Mouse (Mus musculus): ENCODE data around the gene Lmbrd2.

Gene Lmbrd2

DNA sequence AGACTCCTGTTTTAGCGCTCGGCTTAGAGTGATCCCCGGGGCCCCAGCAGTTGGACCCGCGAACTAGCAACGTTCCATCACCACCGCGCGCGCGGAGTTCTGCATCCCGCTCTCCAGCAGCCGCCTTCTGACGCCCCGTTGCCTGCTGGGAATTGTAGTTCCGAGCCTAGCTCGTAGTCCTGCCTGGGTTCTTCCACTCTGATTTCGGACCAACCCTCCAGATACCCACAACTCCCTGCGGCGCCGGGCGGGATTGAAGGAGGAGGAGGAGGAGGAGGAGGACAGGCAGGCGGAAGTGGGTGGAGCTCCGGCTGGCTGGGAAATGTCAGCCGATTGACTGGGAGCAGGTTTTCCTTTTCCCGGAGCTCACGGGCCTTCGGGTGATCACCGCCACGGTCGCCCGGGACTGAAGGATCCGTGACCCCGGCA is at the start of gene Lmbrd2:
Gene Lmbrd2, plus strand, starts transcription at position 299 of the 429 bp plus-strand sequence.
- CTCF ChIA-PET, result no interaction called here

DNA sequence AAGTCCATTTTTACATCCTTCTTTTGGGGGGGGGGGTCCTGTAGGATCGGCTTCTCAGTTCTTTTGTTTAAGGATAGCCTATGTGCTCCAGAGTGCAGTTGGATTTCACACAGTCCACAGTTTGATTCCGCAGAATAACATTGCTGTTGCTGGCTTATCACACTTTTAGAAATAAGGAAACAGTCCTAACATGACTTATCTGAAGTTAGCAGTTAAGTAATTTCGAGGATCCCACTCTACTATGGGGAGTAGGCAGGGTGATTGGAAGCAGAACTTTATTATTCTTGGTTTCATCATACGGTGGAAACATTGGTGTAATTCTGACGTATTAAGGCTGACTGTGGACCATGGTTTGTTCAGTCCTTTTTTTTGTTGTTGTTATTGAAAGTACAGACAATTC is 49.7 kb upstream of the Lmbrd2 start:
- CTCF ChIA-PET, result no interaction called here

DNA sequence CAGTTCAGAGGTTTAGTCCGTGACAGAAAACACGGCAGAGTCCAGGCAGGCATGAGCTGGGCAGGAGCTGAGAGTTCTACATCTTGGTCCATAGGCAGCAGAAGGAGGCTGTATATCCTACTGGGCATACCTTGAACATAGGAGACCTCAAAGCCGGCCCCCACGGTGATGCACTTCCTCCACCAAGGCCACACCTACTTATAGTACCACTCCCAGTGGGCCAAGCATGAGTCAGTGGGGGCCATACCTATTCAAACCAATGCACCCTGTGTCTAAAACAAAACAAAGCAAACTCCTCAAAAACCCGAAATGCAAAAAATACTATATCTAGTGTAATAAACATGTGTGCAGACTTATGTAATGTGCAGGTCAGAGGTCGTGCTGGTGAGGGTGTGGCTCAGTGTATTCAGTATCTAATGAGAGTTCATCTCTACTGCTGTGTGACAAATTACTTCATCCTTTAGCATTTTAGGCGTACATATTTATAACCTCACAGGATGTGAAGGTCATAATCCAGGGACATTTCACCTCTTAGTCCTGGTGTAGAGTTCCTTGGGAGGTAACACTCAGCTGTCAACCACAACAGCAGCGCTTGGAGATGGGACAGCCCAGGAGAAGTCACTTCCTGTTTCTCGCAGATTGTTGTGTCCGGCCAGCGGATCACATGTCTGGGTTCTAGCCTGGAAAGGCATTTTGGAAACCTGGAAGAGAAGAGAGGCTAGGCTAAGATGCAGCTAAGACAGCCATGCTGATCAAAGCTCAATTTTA is 46.6 kb upstream of the Lmbrd2 start:
- CTCF ChIA-PET, result no interaction called here

DNA sequence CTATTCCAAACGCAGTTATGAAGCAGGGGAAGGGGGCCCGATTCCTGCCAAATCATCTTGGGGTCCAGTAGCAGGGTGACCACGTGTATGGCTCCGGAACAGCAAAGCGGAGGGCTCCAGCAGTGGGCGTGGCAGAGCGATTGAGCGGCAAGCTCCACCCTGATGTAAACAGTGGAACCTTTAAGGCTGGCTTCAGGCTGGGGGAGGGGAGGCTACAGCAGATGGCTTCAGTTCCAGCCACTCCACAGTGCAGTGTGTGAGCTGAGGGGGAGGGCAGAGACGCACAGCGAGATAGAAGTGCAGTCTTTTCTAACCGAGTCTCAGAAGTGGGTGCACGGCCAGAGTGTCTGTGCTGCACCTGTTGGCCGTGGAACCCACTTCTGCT is 46.0 kb upstream of the Lmbrd2 start:
- CTCF ChIA-PET, result no interaction called here

DNA sequence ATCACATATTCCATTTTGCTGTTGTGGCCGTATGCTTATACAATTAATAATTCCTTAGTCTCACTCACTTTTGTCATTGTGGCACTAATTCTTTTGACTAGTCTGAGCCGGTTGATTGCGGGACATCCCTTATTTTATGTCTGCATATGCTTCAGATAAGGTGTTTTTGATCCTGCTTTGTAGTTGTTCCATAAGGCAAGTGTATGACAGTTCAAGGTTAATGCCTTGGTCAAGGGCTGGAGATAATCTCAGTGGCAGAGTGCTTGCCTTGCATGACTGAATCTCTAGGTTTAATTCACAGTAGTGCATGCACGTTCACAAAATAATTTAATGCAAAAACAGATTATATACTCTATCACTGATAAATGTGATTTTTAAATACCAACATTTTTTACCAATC is 43.5 kb upstream of the Lmbrd2 start:
- CTCF ChIA-PET, result no interaction called here

DNA sequence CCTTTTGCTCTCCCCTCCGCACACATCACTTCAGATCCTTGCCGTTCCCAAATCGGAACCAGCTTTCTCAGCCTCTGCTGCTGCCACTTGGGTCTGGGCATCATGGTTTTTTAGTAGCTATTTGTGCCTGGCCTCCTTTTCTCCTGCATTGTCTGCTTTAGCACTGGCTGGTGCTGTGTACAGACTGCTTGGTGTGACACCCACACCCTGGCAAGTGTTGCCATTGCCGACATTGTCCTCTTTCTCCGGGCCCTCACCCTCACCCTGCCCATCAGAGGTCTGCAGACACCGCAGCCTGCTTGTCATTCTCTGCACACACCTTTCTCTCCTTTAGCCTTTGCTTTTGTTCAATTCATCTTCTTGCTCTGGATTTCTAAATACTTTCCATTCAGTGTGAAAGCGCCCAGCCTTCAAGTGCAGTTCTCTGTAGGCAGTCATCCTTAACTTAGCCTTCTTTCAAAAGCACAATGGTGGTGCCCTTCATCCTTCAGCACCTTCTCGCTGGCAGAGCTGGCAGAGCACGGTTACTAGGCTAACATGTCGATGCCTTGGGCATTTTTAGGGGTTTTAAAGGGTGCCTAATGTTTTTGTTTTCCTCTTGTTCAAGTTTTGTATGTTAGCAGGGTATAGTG is 39.8 kb upstream of the Lmbrd2 start:
- CTCF ChIA-PET, result no interaction called here

DNA sequence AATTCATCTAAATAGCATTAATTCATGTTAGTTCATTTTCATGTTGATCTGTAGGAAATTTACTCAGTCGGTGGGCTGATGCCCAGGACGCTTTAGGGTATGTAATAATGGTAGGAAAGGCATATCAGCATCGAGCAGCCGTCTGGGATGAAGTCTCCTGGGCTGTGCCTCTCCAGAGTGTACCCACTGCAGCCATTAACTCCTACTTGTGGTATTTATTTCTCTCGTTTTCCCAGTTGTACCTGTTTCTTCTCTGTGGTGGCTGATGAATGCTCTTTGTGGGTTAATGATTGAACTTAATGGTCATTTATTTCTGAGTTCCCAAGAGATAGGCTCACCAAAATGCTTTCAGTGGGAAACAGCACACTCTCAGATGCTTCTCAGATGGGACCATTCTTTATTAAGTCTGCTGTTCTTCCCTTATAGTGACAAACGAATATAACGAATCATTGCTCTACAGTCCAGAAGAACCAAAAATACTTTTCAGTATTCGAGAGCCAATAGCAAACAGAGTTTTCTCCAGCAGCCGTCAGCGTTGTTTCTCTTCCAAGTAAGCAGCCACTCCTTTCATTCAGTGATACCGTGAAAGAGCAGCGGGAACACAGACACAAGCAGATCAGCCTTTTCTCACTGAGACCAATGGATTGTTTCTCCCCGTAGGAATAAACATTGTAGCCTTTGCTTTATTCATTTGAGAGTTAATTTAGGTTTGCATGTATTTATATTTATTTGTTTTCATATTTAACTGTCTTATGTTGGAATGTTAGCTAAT is 33.9 kb upstream of the Lmbrd2 start:
- CTCF ChIA-PET, result no interaction called here

DNA sequence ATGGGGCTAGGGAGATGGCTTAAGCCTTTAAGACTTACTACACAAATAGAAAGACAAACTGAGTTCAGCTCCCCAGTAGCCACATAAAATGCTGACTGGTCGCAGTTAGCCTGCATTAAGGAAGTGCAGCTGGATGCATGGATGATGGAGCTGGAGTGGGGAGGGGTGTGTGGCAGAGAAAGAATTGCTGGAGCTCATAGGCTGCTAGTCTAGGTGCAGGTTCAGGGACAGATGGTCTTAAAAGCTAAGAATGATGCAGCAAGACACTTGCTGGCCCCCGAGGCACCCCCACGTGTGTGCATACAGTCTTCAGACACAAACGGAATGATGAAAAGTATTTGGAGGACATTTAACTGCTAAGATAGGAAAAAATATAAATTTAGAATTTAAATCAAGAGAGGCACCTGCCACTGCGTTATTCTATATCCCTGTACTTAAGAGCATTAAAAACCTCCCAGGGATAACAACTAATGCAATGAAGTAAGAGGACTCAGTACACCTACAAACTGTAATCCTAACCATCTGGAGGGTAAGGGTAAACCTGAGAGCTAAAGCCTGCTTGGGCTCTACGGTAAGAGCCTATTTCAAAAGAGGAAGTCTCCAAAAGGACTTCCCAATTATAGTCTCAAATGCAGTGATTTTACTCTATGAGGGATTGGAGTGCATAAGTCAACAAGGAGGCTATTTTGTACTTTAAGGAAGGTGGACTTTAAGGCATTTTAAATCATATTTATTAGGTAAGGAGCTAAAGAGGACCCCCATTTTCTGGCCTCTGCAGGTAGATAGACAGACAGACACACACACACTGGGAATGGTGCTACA is 29.6 kb upstream of the Lmbrd2 start:
- CTCF ChIA-PET, result interaction anchor here (0.6 kb wide), 2 partner anchors 173 to 703 kb away, joined by 3 to 5 read pairs; no protein-coding TSS in a partner anchor

DNA sequence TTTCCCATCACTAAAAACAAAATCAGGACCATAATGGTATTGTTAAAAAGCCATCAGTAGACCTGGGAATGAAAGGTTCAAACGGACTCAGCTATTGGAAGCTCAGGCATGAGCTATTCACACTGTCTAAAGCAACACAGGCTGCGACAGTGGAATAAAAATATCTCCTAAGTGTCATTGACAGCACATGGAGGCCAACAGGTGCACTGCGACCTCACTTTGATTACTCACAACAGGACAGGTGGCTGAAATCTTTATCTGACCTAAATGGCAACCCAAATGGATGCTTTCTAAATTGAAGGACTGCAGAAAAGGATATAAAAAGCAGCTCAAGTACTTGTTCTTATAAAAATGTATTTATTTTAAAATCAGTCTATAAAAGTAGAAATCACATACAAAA is 28.7 kb upstream of the Lmbrd2 start:
- CTCF ChIA-PET, result no interaction called here

DNA sequence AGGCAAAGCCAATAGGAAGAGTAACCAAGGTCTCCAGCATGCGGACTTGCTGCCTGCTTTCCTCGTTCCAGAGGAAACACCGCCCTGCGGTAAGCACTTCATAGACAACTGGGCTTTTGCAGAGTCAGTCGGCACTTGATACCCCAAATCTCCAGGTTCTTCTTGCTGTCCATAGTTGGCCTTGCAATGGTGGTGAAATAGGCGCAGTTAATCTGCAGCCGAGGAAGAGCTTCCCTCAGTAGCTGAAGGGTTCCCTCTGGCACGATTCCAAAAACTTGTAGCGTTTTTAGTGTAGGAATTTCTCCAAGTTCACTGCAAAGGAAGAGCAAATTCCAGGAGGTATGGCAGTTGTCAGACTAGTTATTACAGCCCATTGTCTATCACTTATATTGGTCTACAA is 26.8 kb upstream of the Lmbrd2 start:
- CTCF ChIA-PET, result no interaction called here

DNA sequence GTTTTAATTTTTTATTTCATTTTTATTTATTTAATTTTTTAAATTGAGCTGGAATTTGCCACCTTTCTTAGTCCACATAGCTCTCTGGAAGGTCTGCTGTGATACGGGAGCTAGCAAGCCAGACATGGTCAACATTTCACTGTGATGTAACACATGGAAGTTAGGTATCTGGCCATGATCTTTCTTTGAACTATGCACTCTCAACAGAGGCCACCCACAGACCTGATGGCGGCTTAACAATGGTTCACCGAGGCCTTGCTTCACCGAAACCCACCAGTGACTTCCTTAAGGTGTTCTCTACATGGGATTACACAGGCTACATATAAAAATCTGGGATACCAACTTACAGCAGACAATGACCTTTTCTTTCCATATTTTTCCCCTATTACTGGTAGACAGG is 26.2 kb upstream of the Lmbrd2 start:
- CTCF ChIA-PET, result no interaction called here

DNA sequence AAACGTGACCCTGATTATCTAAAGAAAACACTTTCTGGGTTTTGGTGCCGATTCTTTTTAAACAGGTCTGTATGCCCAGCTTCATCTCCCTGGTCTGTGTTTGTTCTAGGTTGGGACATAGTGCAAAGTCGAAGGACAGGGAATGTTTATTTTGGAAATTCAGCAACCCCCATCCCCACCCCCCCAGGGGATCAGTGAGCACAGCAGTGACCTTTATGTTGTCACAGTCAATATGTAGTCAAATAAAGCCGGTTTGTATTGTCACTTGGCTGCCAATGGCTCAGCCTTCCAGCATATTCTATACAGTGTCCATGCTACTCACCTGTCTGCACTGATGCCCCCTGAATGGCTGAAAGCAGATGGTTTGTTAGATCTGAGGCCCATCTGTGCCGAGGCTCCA is 25.8 kb upstream of the Lmbrd2 start:
- CTCF ChIA-PET, result no interaction called here

DNA sequence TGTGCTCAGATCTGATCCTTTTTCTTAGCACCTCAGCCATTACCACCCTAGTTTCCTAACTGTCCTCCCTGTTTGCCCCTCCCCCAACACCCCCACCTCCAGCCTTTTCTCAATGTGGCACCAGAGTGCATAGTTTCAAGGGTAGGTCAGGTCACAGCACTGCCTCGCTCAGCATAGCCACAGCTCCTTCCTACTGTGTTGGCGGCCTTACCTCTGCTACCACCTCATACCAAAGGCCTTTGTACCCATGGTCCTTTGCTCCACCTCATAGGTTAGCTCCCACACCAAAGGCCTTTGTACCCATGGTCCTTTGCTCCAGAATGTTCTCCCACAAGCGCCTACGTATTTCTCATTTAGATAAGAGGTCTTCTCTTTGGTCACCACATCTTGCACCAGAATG is 21.5 kb upstream of the Lmbrd2 start:
- CTCF ChIA-PET, result no interaction called here

DNA sequence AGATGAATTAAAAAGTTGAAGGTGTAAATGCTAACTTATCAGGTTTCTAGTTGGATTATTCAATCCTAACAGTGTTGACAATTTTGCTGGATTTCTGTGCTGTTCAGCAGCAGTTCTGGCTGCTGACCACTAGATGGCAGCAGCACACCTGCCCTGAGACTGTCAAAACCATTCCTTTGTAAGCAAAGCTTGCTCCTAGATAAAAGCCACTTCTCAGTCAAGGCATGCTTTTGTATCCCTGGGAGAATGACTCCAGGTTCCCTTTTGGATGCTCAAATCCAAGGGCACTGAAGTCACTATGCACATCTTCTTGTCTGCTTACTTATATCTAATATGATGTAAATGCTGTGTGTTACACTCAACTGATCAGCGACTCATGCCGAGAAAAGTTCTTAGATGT is 20.3 kb upstream of the Lmbrd2 start:
- CTCF ChIA-PET, result interaction anchor here (0.6 kb wide), 1 partner anchor 11 kb away, joined by 3 read pairs; no protein-coding TSS in a partner anchor

DNA sequence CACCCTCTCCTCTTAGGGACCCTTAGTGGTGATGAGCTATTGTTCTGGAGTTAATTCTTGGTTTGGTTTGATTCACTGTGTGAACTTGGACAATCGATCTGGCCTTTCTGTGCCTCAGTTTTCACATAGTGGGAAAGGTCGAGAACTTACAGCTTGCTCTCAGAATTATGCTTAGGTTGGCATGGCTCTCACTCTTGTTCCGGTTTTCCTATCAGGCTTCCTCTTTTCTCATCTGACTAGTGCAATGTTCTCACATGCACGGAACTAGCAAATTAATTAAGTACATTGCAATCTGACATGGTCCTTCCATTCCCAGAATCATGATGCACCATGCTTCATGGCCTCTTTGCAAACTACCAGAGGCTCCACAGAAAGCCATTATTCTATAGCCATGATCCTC is 17.4 kb upstream of the Lmbrd2 start:
- CTCF ChIA-PET, result interaction anchor here (0.7 kb wide), 1 partner anchor 18 kb away, joined by 3 read pairs; no protein-coding TSS in a partner anchor

DNA sequence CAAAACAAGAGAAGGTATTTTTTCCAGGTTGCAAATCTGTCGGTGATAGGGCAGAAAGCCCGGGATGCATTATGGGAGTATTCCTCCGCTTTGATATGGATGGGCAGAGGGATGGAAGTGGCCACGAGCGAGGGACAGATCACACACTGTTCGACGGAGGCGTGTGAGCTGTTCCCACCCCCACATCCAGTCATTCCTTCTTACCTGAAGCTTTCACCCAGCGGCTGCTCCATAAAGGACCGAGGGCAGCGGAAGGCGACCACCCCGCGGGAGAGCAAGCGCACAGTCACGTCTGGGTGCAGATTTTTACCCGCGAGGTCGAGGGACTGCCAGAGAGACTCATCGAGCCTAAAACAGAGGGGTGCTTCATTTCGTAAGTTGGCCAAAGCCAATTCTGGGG is 15.5 kb upstream of the Lmbrd2 start:
- CTCF ChIA-PET, result no interaction called here

DNA sequence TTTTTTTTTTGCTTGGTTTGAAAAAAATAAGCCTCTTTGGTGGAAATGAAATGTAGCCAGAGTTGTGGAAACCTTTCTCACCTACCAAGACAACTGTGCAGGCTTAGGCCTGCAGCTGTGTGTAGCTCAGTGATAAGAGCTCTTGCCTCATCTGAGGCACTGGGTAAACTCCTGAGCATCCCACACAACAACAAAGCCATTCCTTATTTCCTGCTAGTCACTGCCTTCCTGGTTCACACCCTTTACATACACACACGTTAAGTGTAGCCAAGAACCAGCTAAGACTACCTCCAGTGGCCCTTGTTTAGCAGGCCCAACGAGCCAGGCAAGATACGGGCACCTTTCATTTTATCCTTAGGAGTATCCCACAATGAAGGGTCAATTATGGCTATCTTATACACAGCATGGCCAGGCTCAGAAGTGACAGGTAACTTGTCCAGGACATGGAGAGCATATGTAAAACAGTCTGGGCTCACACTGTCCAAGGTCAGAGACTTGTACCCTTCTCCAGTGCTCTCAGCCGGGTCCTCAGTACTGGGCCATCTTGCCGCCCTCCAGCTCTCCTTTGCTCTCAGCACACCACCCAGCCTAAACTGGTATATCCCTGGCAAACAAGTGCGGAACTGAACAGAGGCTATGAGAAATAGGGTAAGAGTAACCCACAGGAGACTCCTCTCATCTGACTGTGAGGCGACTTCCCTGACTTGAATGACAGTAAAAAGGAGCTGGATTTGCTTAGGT is 13.1 kb upstream of the Lmbrd2 start:
- CTCF ChIA-PET, result no interaction called here

DNA sequence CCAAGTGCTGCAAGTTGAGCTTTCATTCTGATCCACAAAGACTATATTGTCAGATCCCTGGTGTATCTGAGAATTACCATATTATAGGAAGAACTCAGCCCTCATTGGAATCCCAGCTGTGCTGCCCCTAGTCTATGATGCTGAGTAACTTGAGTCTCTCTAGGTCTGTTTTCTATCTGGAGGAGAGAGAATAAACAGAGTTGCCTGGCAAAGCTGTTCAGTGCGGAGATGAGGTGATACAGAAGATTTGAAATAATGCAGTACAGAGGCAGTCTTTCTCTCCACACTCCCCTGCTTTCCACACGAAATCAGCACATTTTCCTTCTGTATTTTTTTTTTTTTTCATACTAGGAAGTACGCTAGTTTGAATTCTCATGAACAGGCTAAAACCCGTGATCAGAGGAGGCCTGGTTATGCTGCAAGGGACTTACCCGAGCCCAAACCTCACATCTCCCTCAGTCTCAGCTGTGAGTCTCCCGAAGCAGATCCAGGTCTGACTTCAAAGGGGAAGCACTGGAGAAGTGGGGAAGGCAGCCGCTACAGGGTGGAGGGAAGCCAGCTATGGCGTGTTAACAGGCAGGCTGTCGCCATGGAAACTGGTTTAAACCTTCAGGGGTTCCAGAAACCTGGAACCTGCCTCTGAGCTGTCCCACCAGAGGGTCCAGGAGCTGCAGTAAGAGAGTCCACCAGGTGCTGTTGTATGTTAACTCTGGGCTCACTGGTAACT is 9.4 kb upstream of the Lmbrd2 start:
- CTCF ChIA-PET, result interaction anchor here (0.7 kb wide), 1 partner anchor 11 kb away, joined by 3 read pairs; no protein-coding TSS in a partner anchor

DNA sequence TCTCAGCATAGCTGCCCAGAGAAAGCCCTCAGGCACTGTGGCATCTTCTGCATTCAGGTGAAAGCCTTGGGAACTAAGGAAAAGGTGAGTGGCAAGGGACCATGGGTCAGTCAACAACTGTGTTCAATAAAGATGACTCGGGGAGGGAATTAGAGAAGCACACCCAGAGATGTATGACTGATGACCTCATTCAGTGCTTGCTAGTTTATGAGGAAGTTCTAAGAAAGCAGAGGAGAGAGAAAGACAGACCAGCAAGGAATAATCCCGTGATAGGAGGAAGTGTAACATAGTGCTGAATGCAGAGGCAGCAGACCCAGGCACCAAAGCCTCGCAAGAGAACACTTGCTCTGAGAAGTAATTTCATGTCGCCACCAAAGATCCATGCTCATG is 8.9 kb upstream of the Lmbrd2 start:
- CTCF ChIA-PET, result no interaction called here

DNA sequence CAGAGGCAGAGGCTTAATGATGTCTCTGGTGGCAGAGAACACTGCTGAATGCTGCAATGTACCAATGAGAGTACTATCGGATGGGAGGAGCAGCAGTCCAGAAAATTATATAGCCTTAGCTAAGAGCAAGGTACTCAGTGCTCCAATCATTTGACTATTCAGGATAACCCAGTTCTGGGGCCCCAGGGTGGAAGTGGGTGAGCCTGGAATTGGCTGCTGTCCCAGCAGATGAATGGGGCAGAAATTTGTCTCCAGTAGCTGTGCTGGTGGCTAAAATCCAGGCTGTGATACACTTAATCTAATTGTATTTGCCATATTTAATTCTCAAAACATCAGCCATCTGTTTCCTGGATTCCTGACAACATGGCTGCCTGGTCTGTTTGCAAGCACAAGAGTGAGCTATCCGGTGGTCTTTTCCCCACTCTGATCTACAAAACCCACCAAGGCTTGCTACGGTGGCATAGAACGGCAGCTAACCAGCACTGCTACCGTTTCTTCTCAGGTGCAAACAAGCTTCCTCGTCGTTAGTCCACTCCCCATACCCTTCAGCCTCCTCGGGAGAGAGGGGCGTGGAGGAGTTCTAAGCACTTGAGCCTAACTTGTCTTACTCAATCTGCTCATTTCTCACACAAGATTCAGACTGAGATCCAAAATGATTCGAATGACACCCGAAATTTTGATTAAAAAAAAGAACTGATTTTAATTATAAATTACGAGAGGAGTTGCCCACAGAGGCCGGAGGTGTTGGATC is 7.5 kb upstream of the Lmbrd2 start:
- CTCF ChIA-PET, result no interaction called here

All from spleen, embryonic (tissue).